Mouse (Mus musculus): ENCODE data around the gene Agbl4.

- TF ChIP-seq CTCF (IDR thresholded peaks at IDR 0.05; ENCODE audit: extremely low read depth, insufficient read depth, low read length) (no peak), POLR2A (IDR thresholded peaks at IDR 0.05; ENCODE audit: extremely low read depth, insufficient read depth, low read length) (no peak)
These were observed 1.2 kb upstream of the Agbl4 start for GRCm38 (mm10) chr4:110396221-110396620.

Data from cortical plate, adult 2 months (tissue).